Mouse (Mus musculus): Measurements from ENCODE around the gene Hes2. TPM values are rescaled to one million over a fixed set of nuclear protein-coding genes. Genes with fewer than 3 reads are reported as not detected.
A peak's percentile ranks its signal among the peaks of the same experiment; 100 is the strongest.

Hes2 gene
- polyA plus RNA-seq, 1 experiment from 2014 or later: not detected

DNA sequence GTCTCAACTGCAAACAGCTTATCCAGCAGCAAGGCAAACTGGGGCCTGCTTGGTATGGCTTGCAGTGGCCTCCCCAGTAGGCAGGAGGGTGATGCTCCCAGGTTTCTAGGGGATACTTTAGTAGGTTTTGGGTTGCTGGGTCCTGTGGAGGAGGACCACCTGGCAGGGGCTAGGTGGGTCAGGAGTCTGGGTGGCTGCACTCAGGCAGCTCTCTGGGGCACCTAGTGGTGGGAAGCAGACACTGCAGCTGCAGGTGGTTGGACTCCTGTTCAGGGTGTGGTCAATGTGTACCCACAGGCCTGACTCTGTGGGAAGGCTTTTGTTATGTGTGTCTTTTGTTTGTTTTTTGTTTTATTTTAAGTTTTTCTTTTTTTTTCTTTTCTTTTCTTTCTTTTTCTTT, 24.2 kb upstream of the Hes2 start:
- H3K9me3 ChIP-seq (replicated peaks): no peaks in the 10 kb centered on the region
- no peak overlapping the region for H3K27ac ChIP-seq
- no peak for ATAC-seq
- H3K4me2 ChIP-seq: no peak overlapping the region
- H3K36me3 ChIP-seq (ENCODE audit: poor library complexity, severe bottlenecking): no peaks in the 10 kb centered on the region
- H3K4me1 ChIP-seq: peaks cover 35% of the 10 kb centered on the region
- no peak overlapping the region for H3K9ac ChIP-seq
- H3K4me3 ChIP-seq: no peak overlapping the region
- peaks cover 87% of the 10 kb centered on the region for H3K27me3 ChIP-seq

GRCm38 (mm10) chr4:152135363-152135762, 23.3 kb upstream of the Hes2 start:
- no peak overlapping the region for H3K4me3 ChIP-seq
- peaks cover 85% of the 10 kb centered on the region for H3K27me3 ChIP-seq
- no peak overlapping the region for H3K27ac ChIP-seq
- no peaks in the 10 kb centered on the region for H3K36me3 ChIP-seq (ENCODE audit: poor library complexity, severe bottlenecking)
- no peak overlapping the region for H3K4me2 ChIP-seq
- 84% methylated on average over 12 of the region's 12 CpGs for WGBS
- H3K4me1 ChIP-seq: peaks cover 35% of the 10 kb centered on the region
- no peak for ATAC-seq
- H3K9me3 ChIP-seq (replicated peaks): no peaks in the 10 kb centered on the region
- H3K9ac ChIP-seq: no peak overlapping the region

- WGBS: 30% methylated on average over 6 of the region's 6 CpGs
- H3K4me1 ChIP-seq: peaks cover 26% of the 10 kb centered on the region
- no peaks in the 10 kb centered on the region for H3K36me3 ChIP-seq (ENCODE audit: poor library complexity, severe bottlenecking)
- H3K27ac ChIP-seq: no peak overlapping the region
- H3K4me3 ChIP-seq: no peak overlapping the region
- no peaks in the 10 kb centered on the region for H3K9me3 ChIP-seq (replicated peaks)
- H3K4me2 ChIP-seq: no peak overlapping the region
- no peak overlapping the region for H3K9ac ChIP-seq
- H3K27me3 ChIP-seq: peaks cover 84% of the 10 kb centered on the region
- no peak for ATAC-seq
Observed at GRCm38 (mm10) chr4:152136112-152136875, 22.4 kb upstream of the Hes2 start.

DNA sequence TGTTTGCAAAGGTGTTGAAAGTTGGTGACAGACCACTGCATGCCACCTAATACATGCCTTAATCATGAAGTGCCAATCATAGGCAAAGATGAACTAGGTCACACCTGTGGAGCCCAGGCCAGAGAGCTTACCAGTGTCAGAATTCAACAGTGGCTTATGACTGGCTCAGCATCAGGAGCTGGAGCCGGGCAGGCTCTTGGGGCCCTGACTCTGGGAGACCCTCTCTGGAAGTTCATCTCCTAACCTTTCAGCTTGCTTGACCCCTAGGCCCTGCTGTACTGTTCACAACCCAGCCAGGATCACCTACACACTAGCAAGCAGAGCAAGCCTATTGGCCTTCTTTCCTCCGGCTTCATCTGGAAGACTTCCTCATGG, 21.8 kb upstream of the Hes2 start:
- Histone ChIP-seq H3K9ac (no peak overlapping the region), H3K36me3 (ENCODE audit: poor library complexity, severe bottlenecking) (no peaks in the 10 kb centered on the region), H3K9me3 (replicated peaks) (no peaks in the 10 kb centered on the region), H3K4me1 (peaks cover 20% of the 10 kb centered on the region), H3K4me3 (no peak overlapping the region), H3K27me3 (peaks cover 82% of the 10 kb centered on the region), H3K4me2 (no peak overlapping the region), H3K27ac (no peak overlapping the region)
- 98% methylated on average over 2 of the region's 2 CpGs for WGBS
- no peak for ATAC-seq

DNA sequence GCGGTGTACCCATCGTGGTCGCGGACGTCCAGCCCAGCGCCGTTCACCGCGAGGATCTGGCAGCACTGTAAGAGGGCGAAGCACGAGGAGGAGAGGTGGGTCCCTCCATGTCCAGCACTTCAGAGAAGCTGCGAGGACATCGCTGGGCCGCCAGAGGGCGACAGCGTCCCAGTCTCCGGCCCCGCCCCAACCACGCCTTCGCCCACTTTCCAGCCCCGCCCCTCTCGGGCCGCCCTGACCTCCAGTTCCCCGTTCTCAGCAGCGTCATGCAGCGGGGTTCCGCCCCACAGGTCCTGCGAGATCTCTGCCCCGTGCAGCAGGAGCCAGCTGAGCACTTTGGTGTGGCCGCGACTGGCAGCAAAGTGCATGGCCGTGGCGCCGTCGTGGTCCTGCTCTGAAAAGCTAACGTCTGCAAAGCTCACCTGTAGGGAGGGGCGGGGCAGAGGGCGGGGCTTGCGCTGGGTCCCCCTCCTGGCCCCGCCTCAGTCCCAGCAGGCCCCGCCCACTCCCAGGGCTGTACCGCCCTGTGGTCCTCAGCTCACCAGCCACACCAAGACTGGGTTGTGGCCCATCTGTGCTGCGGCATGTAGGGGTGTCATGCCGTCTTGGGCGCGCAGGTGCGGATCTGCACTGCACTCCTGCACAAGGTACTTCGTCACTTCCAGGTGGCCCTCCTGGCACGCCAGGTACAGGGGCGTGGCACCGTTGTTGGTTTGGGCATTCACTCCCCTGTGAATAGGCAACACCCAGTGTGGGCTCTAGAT, 20.0 kb upstream of the Hes2 start:
- Histone ChIP-seq H3K27me3 (peaks cover 66% of the 10 kb centered on the region), H3K27ac (no peak overlapping the region), H3K36me3 (ENCODE audit: poor library complexity, severe bottlenecking) (no peaks in the 10 kb centered on the region), H3K9me3 (replicated peaks) (no peaks in the 10 kb centered on the region), H3K9ac (no peak overlapping the region), H3K4me1 (peaks cover 11% of the 10 kb centered on the region), H3K4me3 (peak overlapping the region; percentile 37), H3K4me2 (peak overlapping the region; percentile 65)
- ATAC-seq: peak; percentile 73
- WGBS: 3% methylated on average over 51 of the region's 51 CpGs

GRCm38 (mm10) chr4:152140441-152140840, 18.2 kb upstream of the Hes2 start:
- no peak overlapping the region for H3K27ac ChIP-seq
- no peak for ATAC-seq
- H3K9me3 ChIP-seq (replicated peaks): no peaks in the 10 kb centered on the region
- WGBS: 33% methylated on average over 6 of the region's 6 CpGs
- H3K4me3 ChIP-seq: no peak overlapping the region
- no peaks in the 10 kb centered on the region for H3K36me3 ChIP-seq (ENCODE audit: poor library complexity, severe bottlenecking)
- H3K4me1 ChIP-seq: peaks cover 11% of the 10 kb centered on the region
- H3K27me3 ChIP-seq: peaks cover 59% of the 10 kb centered on the region
- no peak overlapping the region for H3K4me2 ChIP-seq
- no peak overlapping the region for H3K9ac ChIP-seq

DNA sequence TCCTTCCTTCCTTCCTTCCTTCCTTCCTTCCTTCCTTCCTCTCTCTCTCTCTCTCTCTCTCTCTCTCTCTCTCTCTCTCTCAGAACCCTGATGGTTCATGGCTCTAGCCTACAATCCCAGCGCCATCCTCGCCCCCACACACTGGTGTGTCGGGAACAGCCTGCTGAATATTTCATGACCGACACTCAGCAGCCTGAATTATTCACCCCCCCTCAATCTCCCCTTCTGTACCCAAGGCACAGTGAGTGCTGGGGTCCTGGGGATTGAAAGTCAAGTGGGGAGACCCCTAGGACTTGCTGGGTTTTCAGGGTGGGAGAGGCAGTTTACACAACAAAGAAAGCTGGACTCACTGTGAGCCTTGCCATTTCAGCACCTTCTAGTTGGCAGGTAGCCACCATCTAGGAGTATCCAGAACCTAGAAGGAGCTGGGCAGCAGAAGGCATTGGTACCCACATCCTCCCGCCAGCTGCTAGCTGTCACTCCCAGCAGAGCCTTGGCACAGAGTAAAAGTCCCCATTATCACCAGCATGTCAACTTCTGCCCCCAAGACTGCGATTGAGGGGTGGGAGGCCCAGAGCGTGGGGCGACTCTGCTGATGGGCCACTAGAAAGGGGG, 17.0 kb upstream of the Hes2 start:
- Histone ChIP-seq H3K4me1 (peaks cover 11% of the 10 kb centered on the region), H3K27me3 (peaks cover 50% of the 10 kb centered on the region), H3K4me3 (no peak overlapping the region), H3K27ac (no peak overlapping the region), H3K4me2 (no peak overlapping the region), H3K9me3 (replicated peaks) (no peaks in the 10 kb centered on the region), H3K9ac (no peak overlapping the region), H3K36me3 (ENCODE audit: poor library complexity, severe bottlenecking) (no peaks in the 10 kb centered on the region)
- peak; percentile 34; the same call in 1 of the 2 replicates for ATAC-seq
- WGBS: 77% methylated on average over 8 of the region's 8 CpGs

- Histone ChIP-seq H3K4me3 (no peak overlapping the region), H3K9me3 (replicated peaks) (no peaks in the 10 kb centered on the region), H3K4me1 (peaks cover 4% of the 10 kb centered on the region), H3K4me2 (no peak overlapping the region), H3K9ac (no peak overlapping the region), H3K27ac (no peak overlapping the region), H3K27me3 (peaks cover 44% of the 10 kb centered on the region), H3K36me3 (ENCODE audit: poor library complexity, severe bottlenecking) (no peaks in the 10 kb centered on the region)
- WGBS: 22% methylated on average over 1 of the region's 1 CpGs
- no peak for ATAC-seq
Observed at GRCm38 (mm10) chr4:152143632-152144031, 15.0 kb upstream of the Hes2 start.

DNA sequence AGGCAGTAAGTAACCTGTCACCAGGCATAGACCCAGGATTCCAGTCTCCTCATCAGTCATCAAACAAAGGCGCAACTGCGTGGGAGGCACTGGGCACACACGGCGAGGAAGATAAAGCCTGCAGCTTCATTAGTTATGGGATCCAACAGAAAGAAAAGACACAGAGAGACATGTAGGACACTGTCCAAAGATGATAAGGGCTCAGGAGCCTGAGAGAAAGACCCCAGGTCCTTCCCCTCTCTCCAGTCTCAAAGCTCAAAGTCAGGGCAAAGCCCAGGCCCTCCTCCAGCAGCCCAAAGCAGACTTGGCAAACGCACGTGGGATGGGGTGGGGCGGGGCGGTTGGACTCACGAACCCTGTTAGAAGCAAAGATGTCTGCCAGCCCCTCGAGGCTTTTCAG, 13.2 kb upstream of the Hes2 start:
- Histone ChIP-seq H3K9ac (no peak overlapping the region), H3K4me1 (no peaks in the 10 kb centered on the region), H3K27ac (no peak overlapping the region), H3K27me3 (peaks cover 46% of the 10 kb centered on the region), H3K4me3 (no peak overlapping the region), H3K4me2 (no peak overlapping the region), H3K36me3 (ENCODE audit: poor library complexity, severe bottlenecking) (no peaks in the 10 kb centered on the region), H3K9me3 (replicated peaks) (no peaks in the 10 kb centered on the region)
- WGBS: 75% methylated on average over 10 of the region's 10 CpGs
- no peak for ATAC-seq

DNA sequence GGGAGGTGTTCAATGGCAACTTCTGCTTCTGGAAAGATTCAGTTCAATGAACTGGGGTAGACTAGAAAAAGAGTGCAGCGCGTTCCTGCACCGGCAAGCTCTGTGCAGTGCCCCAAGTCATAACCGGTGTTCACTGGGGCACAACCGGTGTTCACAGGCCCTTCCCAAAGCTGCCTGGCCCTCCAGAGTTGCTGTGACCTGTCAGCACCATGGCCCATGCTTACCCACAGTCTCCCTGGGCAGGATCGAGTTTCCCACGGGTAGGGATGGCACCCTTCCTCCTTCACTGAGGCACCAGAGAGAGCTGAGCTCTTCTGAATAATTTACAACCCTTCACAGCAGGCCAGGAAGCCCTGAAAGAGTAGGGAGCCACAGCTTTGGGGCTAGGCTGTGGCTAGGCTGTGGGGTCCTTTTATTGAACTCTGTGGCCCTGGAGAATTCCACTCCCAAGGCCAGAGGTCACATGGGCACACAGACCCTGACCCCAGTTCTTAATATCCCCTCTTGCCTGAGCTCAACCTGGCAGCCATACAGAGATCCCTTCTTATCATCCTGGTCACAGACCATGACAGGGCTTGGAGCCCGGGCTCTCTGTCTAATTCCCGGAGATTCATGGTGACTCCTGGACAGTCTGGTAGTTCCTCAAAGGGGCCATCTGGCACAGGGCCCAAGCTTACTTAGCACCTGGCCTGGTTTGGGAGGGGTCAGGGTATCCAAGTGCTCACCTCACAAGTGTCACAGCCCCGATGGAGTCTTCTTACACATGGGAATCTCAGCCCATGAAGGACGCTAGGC, 12.4 kb upstream of the Hes2 start:
- no peaks in the 10 kb centered on the region for H3K9me3 ChIP-seq (replicated peaks)
- ATAC-seq: no peak
- WGBS: 72% methylated on average over 11 of the region's 11 CpGs
- H3K27ac ChIP-seq: no peak overlapping the region
- H3K36me3 ChIP-seq (ENCODE audit: poor library complexity, severe bottlenecking): no peaks in the 10 kb centered on the region
- H3K9ac ChIP-seq: no peak overlapping the region
- H3K4me3 ChIP-seq: no peak overlapping the region
- peaks cover 47% of the 10 kb centered on the region for H3K27me3 ChIP-seq
- H3K4me2 ChIP-seq: no peak overlapping the region
- H3K4me1 ChIP-seq: no peaks in the 10 kb centered on the region

GRCm38 (mm10) chr4:152150546-152150945, 8.1 kb upstream of the Hes2 start:
- Histone ChIP-seq H3K27me3 (peaks cover 78% of the 10 kb centered on the region), H3K9ac (no peak overlapping the region), H3K36me3 (ENCODE audit: poor library complexity, severe bottlenecking) (no peaks in the 10 kb centered on the region), H3K4me1 (peaks cover 15% of the 10 kb centered on the region), H3K4me3 (no peak overlapping the region), H3K4me2 (no peak overlapping the region), H3K9me3 (replicated peaks) (no peaks in the 10 kb centered on the region), H3K27ac (no peak overlapping the region)
- 78% methylated on average over 4 of the region's 4 CpGs for WGBS
- ATAC-seq: no peak

Data from forebrain, embryonic 13.5 days (tissue).